Mouse (Mus musculus): ENCODE measurements around the gene Gm20716. TPM values are rescaled to one million over a fixed set of nuclear protein-coding genes. Genes with fewer than 3 reads are reported as not detected.
A peak's percentile ranks its signal among the peaks of the same experiment; 100 is the strongest.

Gene Gm20716
- 14.2 and 19.2 TPM in 2 replicates for total RNA-seq (2014; rRNA removed; ENCODE audit: low replicate concordance)
- polyA plus RNA-seq (2015; fragmentation: Nextera tagmentation; extraction: Ambion mirVana), result 7.5 and 9.2 TPM in 2 replicates

DNA sequence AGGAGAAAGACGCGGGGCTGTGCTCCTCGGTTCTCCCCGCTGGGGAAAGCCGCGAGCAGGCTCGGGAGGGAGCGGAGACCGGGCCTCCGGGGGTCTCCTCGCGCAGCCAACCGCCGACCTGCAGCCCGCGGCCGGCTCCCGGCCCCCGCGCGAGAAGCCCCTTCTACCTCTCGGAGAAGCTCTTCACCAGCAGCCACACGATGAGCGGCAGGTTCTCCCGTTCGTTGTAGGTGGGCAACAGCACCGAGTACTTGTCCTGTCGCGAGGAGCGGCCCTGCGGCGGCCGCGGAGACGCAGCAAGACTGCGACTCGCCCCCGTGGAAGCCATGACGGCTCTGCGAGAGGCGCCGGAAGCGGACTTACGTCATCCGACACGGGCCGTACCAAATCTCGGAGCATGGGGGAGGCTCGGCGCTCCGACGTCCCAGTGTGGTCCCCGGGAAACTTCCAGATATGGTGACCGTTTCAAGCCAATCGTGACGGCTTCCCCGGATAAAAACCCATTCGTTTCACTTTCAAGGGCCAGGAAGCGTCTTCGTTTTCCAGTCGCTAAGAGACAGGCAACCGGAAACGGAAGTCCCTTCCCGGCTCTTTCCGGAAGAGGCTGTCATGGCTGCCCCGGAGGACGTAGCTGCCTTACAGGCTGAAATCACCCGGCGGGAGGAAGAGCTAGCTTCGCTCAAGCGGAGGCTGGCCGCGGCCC, at the start of gene Gm20716, which contains the start of the genes Dpm1 and Mocs3:
Gene Gm20716 (minus strand): TSS at position 339 of the 703 bp plus-strand sequence.
Gene Dpm1 (minus strand): TSS at position 566 of the 703 bp plus-strand sequence.
Gene Mocs3 (plus strand): TSS at position 597 of the 703 bp plus-strand sequence.
- peak; percentile 87 for DNase-seq (ENCODE audit: low spot score)
- under 1% methylated on average over 73 of the region's 73 CpGs for WGBS
- peak; percentile 90; the same call in 1 of the 2 replicates for TF ChIP-seq EP300 (IDR thresholded peaks at IDR 0.05; ENCODE audit: low read depth)
- no peak for TF ChIP-seq CTCF (IDR thresholded peaks at IDR 0.05; ENCODE audit: low read depth)
- peak within 1 kb of the TSS; percentile 91 for H3K4me3 ChIP-seq (ENCODE audit: low read depth, low read length)
- peak within 1 kb of the TSS; percentile 94 for H3K9ac ChIP-seq (replicated peaks; ENCODE audit: low read depth, low read length)
- peak within 1 kb of the TSS; percentile 94 for H3K4me2 ChIP-seq (ENCODE audit: low read depth, low read length)
- peaks cover 29% of the 10 kb centered on the region for H3K36me3 ChIP-seq (replicated peaks; ENCODE audit: control insufficient read depth, insufficient read depth, low read length)
- no peaks in the 10 kb centered on the region for H3K27me3 ChIP-seq (ENCODE audit: control insufficient read depth, insufficient read depth, low read length)
- no peaks in the 10 kb centered on the region for H3K9me3 ChIP-seq (replicated peaks; ENCODE audit: control insufficient read depth, low read length)
- H3K27ac ChIP-seq (ENCODE audit: low read depth), result peak within 1 kb of the TSS; percentile 90
- peaks cover 20% of the 10 kb centered on the region for H3K4me1 ChIP-seq (ENCODE audit: control insufficient read depth, insufficient read depth)
- peak; percentile 86 for ATAC-seq (ENCODE audit: insufficient read depth, low read depth)

GRCm38 (mm10) chr2:168274374-168274935, 44.3 kb upstream of the Gm20716 start:
- no peak overlapping the region for H3K4me3 ChIP-seq (ENCODE audit: low read depth, low read length)
- TF ChIP-seq CTCF (IDR thresholded peaks at IDR 0.05; ENCODE audit: low read depth) (peak; percentile 71), EP300 (IDR thresholded peaks at IDR 0.05; ENCODE audit: low read depth) (no peak)
- no peak overlapping the region for H3K27ac ChIP-seq (ENCODE audit: low read depth)
- H3K27me3 ChIP-seq (ENCODE audit: control insufficient read depth, insufficient read depth, low read length), result peaks cover 85% of the 10 kb centered on the region
- no peak overlapping the region for H3K4me2 ChIP-seq (ENCODE audit: low read depth, low read length)
- WGBS, result 8% methylated on average over 11 of the region's 11 CpGs
- no peaks in the 10 kb centered on the region for H3K9me3 ChIP-seq (replicated peaks; ENCODE audit: control insufficient read depth, low read length)
- no peak overlapping the region for H3K9ac ChIP-seq (replicated peaks; ENCODE audit: low read depth, low read length)
- ATAC-seq (ENCODE audit: insufficient read depth, low read depth) (no peak), DNase-seq (ENCODE audit: low spot score) (peak; percentile 40)
- H3K4me1 ChIP-seq (ENCODE audit: control insufficient read depth, insufficient read depth), result no peaks in the 10 kb centered on the region
- no peaks in the 10 kb centered on the region for H3K36me3 ChIP-seq (replicated peaks; ENCODE audit: control insufficient read depth, insufficient read depth, low read length)

DNA sequence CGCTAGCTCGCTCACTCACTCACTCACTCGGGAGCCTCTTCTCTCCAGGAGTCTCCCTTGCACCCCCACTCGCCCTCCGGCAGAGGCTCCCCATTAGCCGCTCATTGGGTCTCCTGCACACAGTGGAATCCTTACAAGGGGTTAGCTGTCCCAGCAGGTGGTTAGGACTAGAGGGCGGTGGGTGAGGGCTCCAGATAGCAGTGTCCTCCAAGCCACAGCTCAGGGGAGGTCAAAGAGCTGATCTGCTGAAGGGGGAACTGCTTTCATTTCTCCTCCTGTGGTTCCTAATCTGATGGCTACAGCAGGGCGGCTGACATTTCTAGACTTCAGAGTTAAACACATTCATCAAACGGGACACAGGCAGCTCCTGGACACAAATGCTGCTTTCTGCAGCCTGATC, 43.2 kb upstream of the Gm20716 start:
- WGBS, result 15% methylated on average over 9 of the region's 9 CpGs
- H3K9ac ChIP-seq (replicated peaks; ENCODE audit: low read depth, low read length), result no peak overlapping the region
- no peaks in the 10 kb centered on the region for H3K36me3 ChIP-seq (replicated peaks; ENCODE audit: control insufficient read depth, insufficient read depth, low read length)
- no peak for DNase-seq (ENCODE audit: low spot score)
- peaks cover 82% of the 10 kb centered on the region for H3K27me3 ChIP-seq (ENCODE audit: control insufficient read depth, insufficient read depth, low read length)
- no peak overlapping the region for H3K4me2 ChIP-seq (ENCODE audit: low read depth, low read length)
- no peaks in the 10 kb centered on the region for H3K9me3 ChIP-seq (replicated peaks; ENCODE audit: control insufficient read depth, low read length)
- H3K4me3 ChIP-seq (ENCODE audit: low read depth, low read length), result no peak overlapping the region
- TF ChIP-seq CTCF (IDR thresholded peaks at IDR 0.05; ENCODE audit: low read depth) (no peak), EP300 (IDR thresholded peaks at IDR 0.05; ENCODE audit: low read depth) (no peak)
- no peaks in the 10 kb centered on the region for H3K4me1 ChIP-seq (ENCODE audit: control insufficient read depth, insufficient read depth)
- no peak overlapping the region for H3K27ac ChIP-seq (ENCODE audit: low read depth)
- no peak for ATAC-seq (ENCODE audit: insufficient read depth, low read depth)

- H3K27me3 ChIP-seq (ENCODE audit: control insufficient read depth, insufficient read depth, low read length), result peaks cover 53% of the 10 kb centered on the region
- H3K9me3 ChIP-seq (replicated peaks; ENCODE audit: control insufficient read depth, low read length), result no peaks in the 10 kb centered on the region
- no peak overlapping the region for H3K4me2 ChIP-seq (ENCODE audit: low read depth, low read length)
- ATAC-seq (ENCODE audit: insufficient read depth, low read depth) (no peak), DNase-seq (ENCODE audit: low spot score) (no peak)
- H3K9ac ChIP-seq (replicated peaks; ENCODE audit: low read depth, low read length), result no peak overlapping the region
- H3K4me3 ChIP-seq (ENCODE audit: low read depth, low read length), result no peak overlapping the region
- TF ChIP-seq EP300 (IDR thresholded peaks at IDR 0.05; ENCODE audit: low read depth) (no peak), CTCF (IDR thresholded peaks at IDR 0.05; ENCODE audit: low read depth) (peak; percentile 36)
- H3K27ac ChIP-seq (ENCODE audit: low read depth), result no peak overlapping the region
- H3K4me1 ChIP-seq (ENCODE audit: control insufficient read depth, insufficient read depth), result no peaks in the 10 kb centered on the region
- H3K36me3 ChIP-seq (replicated peaks; ENCODE audit: control insufficient read depth, insufficient read depth, low read length), result no peaks in the 10 kb centered on the region
- 29% methylated on average over 7 of the region's 7 CpGs for WGBS
Measured at GRCm38 (mm10) chr2:168268033-168268432, 37.9 kb upstream of the Gm20716 start.

DNA sequence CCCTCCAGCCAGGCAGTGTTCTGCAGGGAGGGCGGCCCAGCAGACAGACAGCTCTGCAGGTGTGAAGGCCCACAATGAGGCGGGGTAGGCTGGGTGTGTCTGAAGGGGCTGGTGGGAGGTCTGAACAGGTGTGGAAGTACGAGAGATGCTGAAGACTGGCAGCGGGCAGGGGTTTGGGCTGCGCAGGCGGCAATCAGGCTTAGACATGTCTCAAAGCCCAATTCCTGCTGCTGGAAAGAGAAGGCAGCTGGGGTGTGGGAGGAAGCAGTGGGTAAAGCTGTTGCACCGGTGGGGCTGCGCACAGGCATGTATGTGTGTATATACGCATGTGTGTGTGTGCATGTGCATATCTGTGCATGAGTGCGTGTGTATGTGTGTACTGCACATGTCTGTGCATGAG, 30.7 kb upstream of the Gm20716 start:
- peaks cover 40% of the 10 kb centered on the region for H3K27me3 ChIP-seq (ENCODE audit: control insufficient read depth, insufficient read depth, low read length)
- H3K4me2 ChIP-seq (ENCODE audit: low read depth, low read length), result no peak overlapping the region
- TF ChIP-seq CTCF (IDR thresholded peaks at IDR 0.05; ENCODE audit: low read depth), result no peak
- no peak for TF ChIP-seq EP300 (IDR thresholded peaks at IDR 0.05; ENCODE audit: low read depth)
- WGBS, result 85% methylated on average over 10 of the region's 10 CpGs
- H3K9ac ChIP-seq (replicated peaks; ENCODE audit: low read depth, low read length), result no peak overlapping the region
- no peak overlapping the region for H3K4me3 ChIP-seq (ENCODE audit: low read depth, low read length)
- ATAC-seq (ENCODE audit: insufficient read depth, low read depth) (no peak), DNase-seq (ENCODE audit: low spot score) (no peak)
- no peak overlapping the region for H3K27ac ChIP-seq (ENCODE audit: low read depth)
- no peaks in the 10 kb centered on the region for H3K36me3 ChIP-seq (replicated peaks; ENCODE audit: control insufficient read depth, insufficient read depth, low read length)
- H3K4me1 ChIP-seq (ENCODE audit: control insufficient read depth, insufficient read depth), result no peaks in the 10 kb centered on the region
- no peaks in the 10 kb centered on the region for H3K9me3 ChIP-seq (replicated peaks; ENCODE audit: control insufficient read depth, low read length)
